Mouse (Mus musculus): ENCODE measurements around the gene Serac1. TPM values are rescaled to one million over a fixed set of nuclear protein-coding genes. Genes with fewer than 3 reads are reported as not detected.

Serac1 gene
- polyA plus RNA-seq, 1 experiment from 2014 or later: 13.0 TPM

- no peaks in the 10 kb centered on the region for H3K36me3 ChIP-seq (ENCODE audit: control insufficient read depth, insufficient read depth, low read length)
These were observed 83.0 kb downstream of the Serac1 start for GRCm38 (mm10) chr17:5996589-5996988.

GRCm38 (mm10) chr17:5994606-5995005 is 84.9 kb downstream of the Serac1 start:
- H3K4me1 ChIP-seq (ENCODE audit: control insufficient read depth, insufficient read depth, low read length): no peaks in the 10 kb centered on the region
- no peaks in the 10 kb centered on the region for H3K9me3 ChIP-seq (ENCODE audit: control insufficient read depth, low read length)
- no peak for ATAC-seq (ENCODE audit: low read depth)
- no peak overlapping the region for H3K27ac ChIP-seq (ENCODE audit: low read depth, low read length)
- 63% methylated on average over 6 of the region's 6 CpGs for whole genome bisulfite sequencing
- no peaks in the 10 kb centered on the region for H3K27me3 ChIP-seq (ENCODE audit: control insufficient read depth, insufficient read depth, low read length)
- no peaks in the 10 kb centered on the region for H3K36me3 ChIP-seq (ENCODE audit: control insufficient read depth, insufficient read depth, low read length)
- H3K4me3 ChIP-seq (ENCODE audit: low read depth, low read length): no peak overlapping the region
- no peak overlapping the region for H3K9ac ChIP-seq (replicated peaks; ENCODE audit: low read depth, low read length)
- no peak overlapping the region for H3K4me2 ChIP-seq (ENCODE audit: low read depth, low read length)

More at GRCm38 (mm10) chr17:5996589-5996988, 83.0 kb downstream of the Serac1 start:
- ATAC-seq (ENCODE audit: low read depth): no peak
- Histone ChIP-seq H3K27ac (ENCODE audit: low read depth, low read length) (no peak overlapping the region), H3K4me1 (ENCODE audit: control insufficient read depth, insufficient read depth, low read length) (no peaks in the 10 kb centered on the region), H3K27me3 (ENCODE audit: control insufficient read depth, insufficient read depth, low read length) (no peaks in the 10 kb centered on the region), H3K9ac (replicated peaks; ENCODE audit: low read depth, low read length) (no peak overlapping the region), H3K4me2 (ENCODE audit: low read depth, low read length) (no peak overlapping the region), H3K9me3 (ENCODE audit: control insufficient read depth, low read length) (no peaks in the 10 kb centered on the region), H3K4me3 (ENCODE audit: low read depth, low read length) (no peak overlapping the region)
- WGBS: 86% methylated on average over 14 of the region's 14 CpGs

GRCm38 (mm10) chr17:5993581-5994260 is 85.8 kb downstream of the Serac1 start:
- H3K4me3 ChIP-seq (ENCODE audit: low read depth, low read length): no peak overlapping the region
- H3K9ac ChIP-seq (replicated peaks; ENCODE audit: low read depth, low read length): no peak overlapping the region
- ATAC-seq (ENCODE audit: low read depth): no peak
- H3K27me3 ChIP-seq (ENCODE audit: control insufficient read depth, insufficient read depth, low read length): no peaks in the 10 kb centered on the region
- H3K4me1 ChIP-seq (ENCODE audit: control insufficient read depth, insufficient read depth, low read length): no peaks in the 10 kb centered on the region
- no peaks in the 10 kb centered on the region for H3K9me3 ChIP-seq (ENCODE audit: control insufficient read depth, low read length)
- WGBS: 57% methylated on average over 3 of the region's 3 CpGs
- H3K27ac ChIP-seq (ENCODE audit: low read depth, low read length): no peak overlapping the region
- no peak overlapping the region for H3K4me2 ChIP-seq (ENCODE audit: low read depth, low read length)
- no peaks in the 10 kb centered on the region for H3K36me3 ChIP-seq (ENCODE audit: control insufficient read depth, insufficient read depth, low read length)

- no peaks in the 10 kb centered on the region for H3K36me3 ChIP-seq (ENCODE audit: control insufficient read depth, insufficient read depth, low read length)
- WGBS: 74% methylated on average over 5 of the region's 5 CpGs
- no peak overlapping the region for H3K4me2 ChIP-seq (ENCODE audit: low read depth, low read length)
- H3K9me3 ChIP-seq (ENCODE audit: control insufficient read depth, low read length): no peaks in the 10 kb centered on the region
- H3K9ac ChIP-seq (replicated peaks; ENCODE audit: low read depth, low read length): no peak overlapping the region
- H3K27ac ChIP-seq (ENCODE audit: low read depth, low read length): no peak overlapping the region
- H3K27me3 ChIP-seq (ENCODE audit: control insufficient read depth, insufficient read depth, low read length): no peaks in the 10 kb centered on the region
- H3K4me3 ChIP-seq (ENCODE audit: low read depth, low read length): no peak overlapping the region
- H3K4me1 ChIP-seq (ENCODE audit: control insufficient read depth, insufficient read depth, low read length): 0 out of 2 replicates have a peak, but pooled peaks cover under 1% of the 10 kb centered on the region
- ATAC-seq (ENCODE audit: low read depth): no peak
These were observed 86.5 kb downstream of the Serac1 start for GRCm38 (mm10) chr17:5992866-5993580.

Other genes starting within 250 kb of the Serac1 start
- gene Snx9, start 238.4 kb downstream of the Serac1 start, polyA plus RNA-seq (2014; fragmentation: Nextera tagmentation; extraction: Ambion mirVana): 6.1 and 10.6 TPM in 2 replicates
- gene Synj2, start 138.5 kb downstream of the Serac1 start, polyA plus RNA-seq (2014; fragmentation: Nextera tagmentation; extraction: Ambion mirVana): 1.7 and 2.2 TPM in 2 replicates
- 217 and 229 TPM in 2 replicates for gene Gtf2h5, start within 50 bp of the Serac1 start, polyA plus RNA-seq (2014; fragmentation: Nextera tagmentation; extraction: Ambion mirVana)
- gene Tulp4, start 26.7 kb upstream of the Serac1 start, polyA plus RNA-seq (2014; fragmentation: Nextera tagmentation; extraction: Ambion mirVana): 162 and 238 TPM in 2 replicates
- 63.1 and 66.8 TPM in 2 replicates for gene Tmem181a, start 177.1 kb upstream of the Serac1 start, polyA plus RNA-seq (2014; fragmentation: Nextera tagmentation; extraction: Ambion mirVana)
- 54.9 and 63.3 TPM in 2 replicates for gene Dynlt1a, start 237.8 kb upstream of the Serac1 start, polyA plus RNA-seq (2014; fragmentation: Nextera tagmentation; extraction: Ambion mirVana)